ENCODE assay signal across 9 mouse cellular contexts in the genomic region with DNA sequence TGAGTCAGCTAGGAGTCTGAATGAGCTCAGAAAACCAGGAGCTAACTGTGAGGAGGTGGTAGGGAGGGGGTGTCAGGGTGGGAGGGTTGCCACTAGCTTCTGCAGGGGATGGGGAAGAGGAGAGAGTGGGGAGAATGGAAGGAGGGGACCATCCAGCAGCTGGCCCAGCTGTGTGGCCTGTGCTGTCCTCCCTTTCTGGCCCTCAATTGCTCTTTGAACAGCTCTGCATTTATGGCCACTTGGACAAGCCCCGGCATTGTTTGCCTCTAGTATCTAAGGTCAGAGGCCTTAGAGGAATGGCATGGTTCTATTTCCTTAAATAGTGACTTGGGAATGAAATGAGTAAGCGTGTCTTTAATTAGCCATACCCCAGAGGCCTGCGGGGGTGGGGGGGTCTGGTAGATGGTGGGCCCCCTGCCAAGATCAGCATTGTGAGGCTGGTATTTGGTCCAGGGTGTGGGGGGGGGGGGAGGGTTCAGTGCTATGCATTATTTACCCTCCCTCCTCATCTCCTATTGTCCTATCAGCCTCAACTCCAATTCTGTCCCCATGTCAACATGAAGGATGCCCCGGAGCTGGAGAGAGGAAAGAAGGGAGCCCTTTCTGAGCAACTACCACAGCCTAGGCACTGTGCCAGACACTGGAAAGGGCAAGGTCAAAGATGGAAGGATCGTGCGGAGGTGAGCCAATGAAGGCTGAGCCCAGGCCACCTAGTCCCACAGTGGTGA.
DNase-seq lines count a peak whose midpoint lies in the region; ATAC-seq lines count a peak whose summit lies in the region.
"Had no signal": no experiment of that assay in that cellular context is flagged by ENCODE, and none has a peak within 500 bp of the region (broad histone marks: within the 10 kb centered on the region; RNA-seq: fewer than 3 reads in every experiment).

No protein-coding gene starts in this region.

- H3K4me2 ChIP-seq in lung, embryonic 15.5 days, result no peak overlapping the region
- no peak overlapping the region for H3K4me2 ChIP-seq in intestine, embryonic 14.5 days (ENCODE audit: low read length)
- no peak overlapping the region for H3K4me2 ChIP-seq in midbrain, embryonic 16.5 days (ENCODE audit: low read length)

- no peak overlapping the region for H3K9ac ChIP-seq in lung, embryonic 15.5 days
- no peak overlapping the region for H3K9ac ChIP-seq in intestine, embryonic 14.5 days (ENCODE audit: low read length)
- H3K9ac ChIP-seq in midbrain, embryonic 16.5 days (ENCODE audit: low read depth, low read length), result no peak overlapping the region
- H3K9ac ChIP-seq: liver, embryonic 14.5 days had no signal

- H3K4me3 ChIP-seq in lung, embryonic 15.5 days, result no peak overlapping the region
- no peak overlapping the region for H3K4me3 ChIP-seq in intestine, embryonic 14.5 days (ENCODE audit: low read depth, low read length)
- H3K4me3 ChIP-seq in midbrain, embryonic 16.5 days (ENCODE audit: low read depth, low read length), result no peak overlapping the region

- no peaks in the 10 kb centered on the region for H3K27me3 ChIP-seq in lung, embryonic 15.5 days
- H3K27me3 ChIP-seq in intestine, embryonic 14.5 days (replicated peaks; ENCODE audit: control insufficient read depth, insufficient read depth, low read length), result no peaks in the 10 kb centered on the region
- H3K27me3 ChIP-seq in midbrain, embryonic 16.5 days (ENCODE audit: control insufficient read depth, insufficient read depth, low read depth, low read length), result no peaks in the 10 kb centered on the region

- H3K4me1 ChIP-seq in lung, embryonic 15.5 days, result peaks cover 43% of the 10 kb centered on the region
- H3K4me1 ChIP-seq in intestine, embryonic 14.5 days (replicated peaks; ENCODE audit: control insufficient read depth, insufficient read depth, low read length), result peaks cover 23% of the 10 kb centered on the region; the same call in 1 of the 2 replicates
- peaks cover 5% of the 10 kb centered on the region; the same call in 1 of the 2 replicates for H3K4me1 ChIP-seq in midbrain, embryonic 16.5 days (ENCODE audit: control insufficient read depth, insufficient read depth, low read length)

- H3K9me3 ChIP-seq in lung, embryonic 15.5 days, result no peaks in the 10 kb centered on the region
- no peaks in the 10 kb centered on the region for H3K9me3 ChIP-seq in intestine, embryonic 14.5 days (ENCODE audit: control insufficient read depth, low read length)
- no peaks in the 10 kb centered on the region for H3K9me3 ChIP-seq in midbrain, embryonic 16.5 days (replicated peaks; ENCODE audit: control insufficient read depth, low read length, poor library complexity, severe bottlenecking)

- peak overlapping the region; percentile 16; the same call in 1 of the 2 replicates for H3K27ac ChIP-seq in lung, embryonic 15.5 days
- peak overlapping the region; percentile 9; the same call in 1 of the 2 replicates for H3K27ac ChIP-seq in intestine, embryonic 14.5 days (ENCODE audit: low read depth)
- H3K27ac ChIP-seq in midbrain, embryonic 16.5 days (ENCODE audit: low read length), result no peak overlapping the region
- H3K27ac ChIP-seq: liver, embryonic 14.5 days had no signal

- peak; percentile 47; the same call in 1 of the 2 replicates for ATAC-seq in lung, embryonic 15.5 days (ENCODE audit: borderline replicate concordance, extremely low read depth, low FRiP score, low TSS enrichment)
- peak; percentile 81 for ATAC-seq in intestine, embryonic 14.5 days (replicated peaks; ENCODE audit: low FRiP score, low TSS enrichment, low read depth)
- ATAC-seq in midbrain, embryonic 16.5 days, result peak; percentile 54; the same call in 1 of the 2 replicates

- no peak for DNase-seq in lung, postnatal 25 days (ENCODE audit: low spot score)
- DNase-seq in fibroblast of lung, adult 2 months (ENCODE audit: low read depth), result peak; percentile 40
- DNase-seq in intestine, embryonic 14.5 days (ENCODE audit: low spot score), result no peak
- DNase-seq in right cerebral cortex, adult 18-20 months, result no peak
- no peak for DNase-seq in ovary, postnatal 14 days (ENCODE audit: low spot score)
- no peak for DNase-seq in lung, postnatal 10 days

- no peaks in the 10 kb centered on the region for H3K36me3 ChIP-seq in lung, embryonic 15.5 days
- H3K36me3 ChIP-seq in intestine, embryonic 14.5 days (ENCODE audit: control insufficient read depth, insufficient read depth, low read length), result no peaks in the 10 kb centered on the region
- no peaks in the 10 kb centered on the region for H3K36me3 ChIP-seq in midbrain, embryonic 16.5 days (ENCODE audit: control insufficient read depth, insufficient read depth, low read length)

- 10% methylated on average over 6 of the region's 6 CpGs for whole genome bisulfite sequencing in lung, embryonic 15.5 days
- WGBS in intestine, embryonic 14.5 days, result 30% methylated on average over 6 of the region's 6 CpGs
- WGBS in midbrain, embryonic 16.5 days, result 33% methylated on average over 6 of the region's 6 CpGs
